Mouse (Mus musculus) neural tube, embryonic 13.5 days (tissue): ENCODE measurements around the gene Zfp408. TPM values are rescaled to one million over a fixed set of nuclear protein-coding genes. Genes with fewer than 3 reads are reported as not detected.

ENCODE experiments used
- ATAC-seq: fragments of 200-750 bp; cut with Nextera tagmentation; 2 replicates; pipeline ENCODE4 v1.8.0; 2017; ENCODE audit warnings: low read depth, mild to moderate bottlenecking, moderate TSS enrichment, moderate library complexity
- H3K27ac ChIP-seq: fragments of 300-500 bp; sonication (generic); replicated peaks from 2 replicates; pipeline ENCODE4 v1.5.1; 2015; ENCODE audit warnings: moderate library complexity, mild to moderate bottlenecking, inconsistent platforms
- H3K27me3 ChIP-seq: fragments of 300-500 bp; sonication (generic); 2 replicates; pipeline ENCODE4 v1.6.1; 2015; ENCODE audit warnings: mild to moderate bottlenecking, inconsistent platforms
- H3K36me3 ChIP-seq: fragments of 300-500 bp; sonication (generic); 2 replicates; pipeline ENCODE4 v1.6.1; 2015; ENCODE audit warnings: mild to moderate bottlenecking, inconsistent platforms
- H3K4me1 ChIP-seq: fragments of 300-500 bp; sonication (generic); replicated peaks from 2 replicates; pipeline ENCODE4 v1.6.1; 2015; ENCODE audit warnings: inconsistent platforms
- H3K4me2 ChIP-seq: fragments of 300-500 bp; sonication (generic); 2 replicates; pipeline ENCODE4 v1.6.1; 2015; ENCODE audit warnings: inconsistent platforms, mild to moderate bottlenecking, moderate library complexity
- H3K4me3 ChIP-seq: fragments of 300-500 bp; sonication (generic); 2 replicates; pipeline ENCODE4 v1.5.1; 2015; ENCODE audit warnings: mild to moderate bottlenecking, inconsistent platforms
- H3K9ac ChIP-seq: fragments of 300-500 bp; sonication (generic); 2 replicates; pipeline ENCODE4 v1.6.1; 2015; ENCODE audit warnings: moderate library complexity, mild to moderate bottlenecking, inconsistent platforms
- H3K9me3 ChIP-seq: fragments of 300-500 bp; sonication (generic); 2 replicates; pipeline ENCODE4 v1.6.1; 2016; ENCODE audit warnings: inconsistent platforms
- WGBS: fragments of 180-500 bp; shearing (Covaris S2); methylation state at CpG from one replicate; pipeline ENCODE4 v1.1.7; 2015; 5-methylcytosine and 5-hydroxymethylcytosine counted together
- polyA plus RNA-seq: library from polyadenylated mRNA; unstranded; fragments of >200 nt; fragmentation: Nextera tagmentation; extraction: Ambion mirVana; gene quantifications from 2 replicates; pipeline ENCODE4 v1.2.1, GENCODE M21; 2015

Zfp408 gene
- polyA plus RNA-seq, 1 experiment from 2014 or later, result 12.9 TPM

GRCm38 (mm10) chr2:91669326-91669725 lies 19.7 kb upstream of the Zfp408 start:
- WGBS, result 92% methylated on average over 8 of the region's 8 CpGs
- no peaks in the 10 kb centered on the region for H3K9me3 ChIP-seq

DNA sequence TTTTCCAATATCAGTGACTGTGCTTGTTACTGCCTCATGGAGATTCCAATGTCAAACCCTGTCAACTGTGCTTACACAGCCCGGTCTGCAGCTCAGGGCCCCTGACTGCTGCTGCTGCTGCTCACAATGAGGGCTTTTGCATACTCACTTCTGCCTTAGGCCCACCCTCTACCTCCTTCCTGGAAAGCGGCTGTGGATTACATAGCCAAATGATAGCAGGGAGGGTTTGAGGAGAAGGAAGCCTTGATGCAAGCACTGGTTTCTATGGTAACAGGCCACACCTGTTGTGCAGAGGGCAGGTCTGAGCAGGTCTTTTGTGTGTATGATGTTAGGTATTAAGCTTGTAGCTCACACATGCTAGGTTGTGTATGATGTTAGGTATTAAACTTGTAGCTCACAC lies 18.2 kb upstream of the Zfp408 start:
- Histone ChIP-seq H3K27me3 (no peaks in the 10 kb centered on the region), H3K4me3 (no peak overlapping the region), H3K4me2 (no peak overlapping the region), H3K4me1 (no peaks in the 10 kb centered on the region), H3K36me3 (peaks cover 97% of the 10 kb centered on the region), H3K9me3 (no peaks in the 10 kb centered on the region), H3K27ac (no peak overlapping the region), H3K9ac (no peak overlapping the region)
- 86% methylated on average over 2 of the region's 2 CpGs for WGBS
- ATAC-seq, result no peak

More at GRCm38 (mm10) chr2:91669326-91669725, 19.7 kb upstream of the Zfp408 start:
- Histone ChIP-seq H3K27me3 (no peaks in the 10 kb centered on the region), H3K4me1 (no peaks in the 10 kb centered on the region), H3K27ac (no peak overlapping the region), H3K4me2 (no peak overlapping the region), H3K9ac (no peak overlapping the region), H3K36me3 (peaks cover 96% of the 10 kb centered on the region), H3K4me3 (no peak overlapping the region)
- no peak for ATAC-seq

- Histone ChIP-seq H3K4me1 (no peaks in the 10 kb centered on the region), H3K9ac (no peak overlapping the region), H3K36me3 (peaks cover 94% of the 10 kb centered on the region), H3K9me3 (no peaks in the 10 kb centered on the region), H3K4me3 (no peak overlapping the region), H3K27ac (no peak overlapping the region), H3K27me3 (no peaks in the 10 kb centered on the region), H3K4me2 (no peak overlapping the region)
- no peak for ATAC-seq
- WGBS, result 96% methylated on average over 6 of the region's 6 CpGs
These were observed 16.9 kb upstream of the Zfp408 start for GRCm38 (mm10) chr2:91666386-91666910.

- H3K27me3 ChIP-seq, result no peaks in the 10 kb centered on the region
- no peaks in the 10 kb centered on the region for H3K4me1 ChIP-seq
- no peaks in the 10 kb centered on the region for H3K9me3 ChIP-seq
- H3K4me2 ChIP-seq, result no peak overlapping the region
- ATAC-seq, result no peak
- H3K27ac ChIP-seq, result no peak overlapping the region
- no peak overlapping the region for H3K9ac ChIP-seq
- H3K36me3 ChIP-seq, result peaks cover 90% of the 10 kb centered on the region
- H3K4me3 ChIP-seq, result no peak overlapping the region
These were observed 15.2 kb upstream of the Zfp408 start for GRCm38 (mm10) chr2:91664780-91665179.

- Histone ChIP-seq H3K4me2 (no peak overlapping the region), H3K27me3 (no peaks in the 10 kb centered on the region), H3K9ac (no peak overlapping the region), H3K4me1 (no peaks in the 10 kb centered on the region), H3K4me3 (no peak overlapping the region), H3K9me3 (no peaks in the 10 kb centered on the region), H3K36me3 (peaks cover 90% of the 10 kb centered on the region), H3K27ac (no peak overlapping the region)
- no peak for ATAC-seq
- WGBS, result 92% methylated on average over 6 of the region's 6 CpGs
These were observed 11.4 kb upstream of the Zfp408 start for GRCm38 (mm10) chr2:91660981-91661380.

GRCm38 (mm10) chr2:91659657-91660056 lies 10.1 kb upstream of the Zfp408 start:
- no peaks in the 10 kb centered on the region for H3K27me3 ChIP-seq
- H3K4me2 ChIP-seq, result no peak overlapping the region
- H3K36me3 ChIP-seq, result peaks cover 93% of the 10 kb centered on the region
- no peak overlapping the region for H3K27ac ChIP-seq
- no peaks in the 10 kb centered on the region for H3K4me1 ChIP-seq
- no peak overlapping the region for H3K9ac ChIP-seq
- no peak overlapping the region for H3K4me3 ChIP-seq
- 95% methylated on average over 8 of the region's 8 CpGs for WGBS
- ATAC-seq, result no peak
- no peaks in the 10 kb centered on the region for H3K9me3 ChIP-seq

- WGBS, result 79% methylated on average over 8 of the region's 8 CpGs
- H3K36me3 ChIP-seq, result peaks cover 87% of the 10 kb centered on the region
- H3K9ac ChIP-seq, result no peak overlapping the region
- H3K4me2 ChIP-seq, result no peak overlapping the region
- no peak for ATAC-seq
- no peaks in the 10 kb centered on the region for H3K9me3 ChIP-seq
- H3K27ac ChIP-seq, result no peak overlapping the region
- no peaks in the 10 kb centered on the region for H3K27me3 ChIP-seq
- H3K4me1 ChIP-seq, result peaks cover 15% of the 10 kb centered on the region
- no peak overlapping the region for H3K4me3 ChIP-seq
These were observed 7.2 kb upstream of the Zfp408 start for GRCm38 (mm10) chr2:91656774-91657173.

GRCm38 (mm10) chr2:91655827-91656226 lies 6.2 kb upstream of the Zfp408 start:
- Histone ChIP-seq H3K4me2 (no peak overlapping the region), H3K4me1 (peaks cover 25% of the 10 kb centered on the region), H3K9me3 (no peaks in the 10 kb centered on the region), H3K27ac (no peak overlapping the region), H3K4me3 (no peak overlapping the region), H3K36me3 (peaks cover 79% of the 10 kb centered on the region), H3K27me3 (no peaks in the 10 kb centered on the region), H3K9ac (no peak overlapping the region)
- ATAC-seq, result no peak
- 72% methylated on average over 6 of the region's 6 CpGs for WGBS

DNA sequence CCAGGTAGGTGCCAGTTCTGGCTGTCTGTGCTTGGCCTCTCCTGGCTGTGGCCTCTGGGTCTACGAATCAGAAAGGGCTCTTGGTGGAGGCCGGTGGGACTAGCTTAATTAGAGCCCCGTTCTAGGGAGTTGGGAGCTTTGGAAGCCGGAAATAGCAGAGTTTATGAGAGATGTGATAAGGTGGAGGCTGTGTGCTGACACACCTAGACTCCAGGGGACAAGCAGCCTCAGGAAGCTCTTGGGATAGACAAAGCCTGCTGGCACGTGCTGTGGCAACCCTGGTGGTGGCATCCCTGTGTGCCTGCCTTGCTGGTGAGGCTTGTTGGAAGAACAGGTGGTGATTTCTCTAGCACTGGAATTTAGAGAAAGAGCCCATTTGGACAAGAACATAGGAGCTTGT lies 5.8 kb upstream of the Zfp408 start:
- no peaks in the 10 kb centered on the region for H3K27me3 ChIP-seq
- H3K4me3 ChIP-seq, result no peak overlapping the region
- WGBS, result 94% methylated on average over 5 of the region's 5 CpGs
- H3K36me3 ChIP-seq, result peaks cover 78% of the 10 kb centered on the region
- no peak for ATAC-seq
- no peak overlapping the region for H3K4me2 ChIP-seq
- peaks cover 29% of the 10 kb centered on the region for H3K4me1 ChIP-seq
- no peak overlapping the region for H3K9ac ChIP-seq
- no peak overlapping the region for H3K27ac ChIP-seq
- no peaks in the 10 kb centered on the region for H3K9me3 ChIP-seq

- Histone ChIP-seq H3K36me3 (peaks cover 55% of the 10 kb centered on the region), H3K4me2 (no peak overlapping the region)
These were observed 3.3 kb upstream of the Zfp408 start for GRCm38 (mm10) chr2:91652863-91653262.

DNA sequence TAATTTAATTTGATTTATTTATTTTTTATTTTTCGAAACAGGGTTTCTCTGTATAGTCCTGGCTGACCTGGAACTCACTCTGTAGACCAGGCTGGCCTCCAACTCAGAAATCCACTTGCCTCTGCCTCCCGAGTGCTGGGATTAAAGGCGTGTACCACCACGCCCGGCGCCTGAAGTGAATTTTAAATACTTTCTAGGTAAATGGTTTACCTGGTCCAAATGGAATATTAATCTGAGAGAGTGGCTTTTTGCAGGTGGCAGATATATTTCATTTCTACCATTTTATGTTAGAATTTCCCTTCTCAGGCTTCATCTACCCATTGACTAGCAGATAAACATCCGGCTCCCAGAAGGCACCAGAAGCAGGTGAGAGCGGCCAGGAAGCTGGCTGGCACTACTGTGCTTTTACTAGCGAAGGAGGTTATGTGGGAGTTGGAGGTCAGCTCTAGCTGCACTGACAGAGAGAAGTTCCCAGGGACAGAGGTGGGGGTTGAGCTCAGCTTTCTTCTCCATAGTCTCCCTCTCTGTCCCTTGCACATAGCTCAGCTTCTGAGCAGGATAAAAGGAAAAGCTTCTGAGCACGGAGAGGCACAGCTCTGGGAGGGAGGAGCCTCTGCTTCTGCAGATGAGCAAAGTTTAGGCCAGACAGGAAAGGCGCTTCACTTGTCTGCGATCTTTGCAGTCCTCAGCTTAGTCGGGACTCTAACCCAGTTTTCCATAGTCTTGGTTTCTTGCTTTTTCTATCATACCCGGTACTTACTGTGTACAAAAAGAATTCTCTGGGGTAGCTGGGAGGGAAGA lies 2.1 kb upstream of the Zfp408 start:
- no peak for ATAC-seq
- Histone ChIP-seq H3K27ac (no peak overlapping the region), H3K27me3 (no peaks in the 10 kb centered on the region), H3K4me3 (no peak overlapping the region), H3K9me3 (no peaks in the 10 kb centered on the region), H3K9ac (peak overlapping the region; percentile 31; the same call in 1 of the 2 replicates), H3K36me3 (peaks cover 55% of the 10 kb centered on the region), H3K4me2 (peak overlapping the region; percentile 86; the same call in 1 of the 2 replicates), H3K4me1 (peaks cover 46% of the 10 kb centered on the region)
- 89% methylated on average over 14 of the region's 14 CpGs for WGBS

More at GRCm38 (mm10) chr2:91652863-91653262, 3.3 kb upstream of the Zfp408 start:
- no peak overlapping the region for H3K4me3 ChIP-seq
- H3K27ac ChIP-seq, result no peak overlapping the region
- no peaks in the 10 kb centered on the region for H3K9me3 ChIP-seq
- no peak for ATAC-seq
- WGBS, result 55% methylated on average over 6 of the region's 6 CpGs
- H3K9ac ChIP-seq, result no peak overlapping the region; the same call in 1 of the 2 replicates
- H3K4me1 ChIP-seq, result peaks cover 44% of the 10 kb centered on the region
- H3K27me3 ChIP-seq, result no peaks in the 10 kb centered on the region

DNA sequence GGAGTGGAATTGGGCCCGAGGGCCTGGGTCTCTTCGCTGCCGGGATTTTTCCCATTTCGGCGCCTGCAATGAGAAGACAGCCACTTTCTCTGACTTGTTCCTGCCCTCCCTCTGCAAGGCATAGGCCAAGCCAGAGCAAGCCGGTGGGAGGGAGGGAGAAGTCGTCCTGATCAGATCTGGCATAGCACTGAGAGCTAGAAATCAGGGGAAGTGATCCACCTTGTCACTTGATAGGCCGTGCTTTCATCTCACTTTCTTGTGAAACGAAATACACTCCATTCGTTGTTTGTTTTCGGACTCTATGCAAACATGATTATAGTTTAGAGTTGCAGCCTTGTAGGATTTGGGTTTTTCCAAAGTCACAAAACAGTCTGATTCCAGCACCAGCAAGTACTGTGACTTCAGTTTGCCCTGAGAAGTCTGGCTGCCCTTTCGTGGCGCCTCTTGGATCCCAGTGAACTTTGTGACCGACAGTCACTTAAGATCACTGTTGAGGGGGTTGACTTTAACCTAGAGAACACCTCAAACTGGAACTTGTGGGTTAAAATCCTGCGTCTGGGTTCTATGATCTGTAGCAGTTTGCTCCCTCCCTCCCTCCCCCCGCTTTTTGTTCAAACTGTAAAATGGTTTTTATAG lies 887 bp upstream of the Zfp408 start:
- Histone ChIP-seq H3K4me3 (peak overlapping the region; percentile 93), H3K27ac (peak overlapping the region; percentile 91)

More for the DNA sequence above, 887 bp upstream of the Zfp408 start:
- H3K36me3 ChIP-seq, result peaks cover 55% of the 10 kb centered on the region
- peak overlapping the region; percentile 98 for H3K9ac ChIP-seq
- H3K4me1 ChIP-seq, result peaks cover 46% of the 10 kb centered on the region
- H3K27me3 ChIP-seq, result no peaks in the 10 kb centered on the region
- H3K4me2 ChIP-seq, result peak overlapping the region; percentile 86
- ATAC-seq, result peak; percentile 60
- no peaks in the 10 kb centered on the region for H3K9me3 ChIP-seq
- whole genome bisulfite sequencing, result 15% methylated on average over 16 of the region's 16 CpGs
